Mouse (Mus musculus) forebrain, embryonic 13.5 days (tissue): ENCODE measurements at regions not wholly inside any gene's neighbourhood (a gene's known extent, or its start where the extent isn't known, plus 50 kb on each side); places are given as distances from the start of the nearest gene placed in this dataset.
"Not testable (repeated sequence)": the region's sequence is repeated elsewhere in the genome, so short reads cannot be mapped to it uniquely, and the experiment has no call there.

ENCODE experiments used
- ATAC-seq: fragments of 200-750 bp; cut with Nextera tagmentation; 2 replicates; pipeline ENCODE4 v1.8.0; 2017
- H3K27ac ChIP-seq: fragments of 300-500 bp; sonication (generic); 2 replicates; pipeline ENCODE4 v1.5.1; 2015; ENCODE audit warnings: inconsistent platforms, mild to moderate bottlenecking, moderate library complexity
- H3K27me3 ChIP-seq: fragments of 300-500 bp; sonication (generic); 2 replicates; pipeline ENCODE4 v1.6.1; 2015; ENCODE audit warnings: mild to moderate bottlenecking, inconsistent platforms
- H3K36me3 ChIP-seq: fragments of 300-500 bp; sonication (generic); 2 replicates; pipeline ENCODE4 v1.6.1; 2015; ENCODE audit warnings: mild to moderate bottlenecking, inconsistent platforms; ENCODE audit not compliant: poor library complexity, severe bottlenecking
- H3K4me1 ChIP-seq: fragments of 300-500 bp; sonication (generic); 2 replicates; pipeline ENCODE4 v1.6.1; 2015; ENCODE audit warnings: inconsistent platforms
- H3K4me2 ChIP-seq: fragments of 300-500 bp; sonication (generic); 2 replicates; pipeline ENCODE4 v1.6.1; 2015; ENCODE audit warnings: inconsistent platforms, mild to moderate bottlenecking, moderate library complexity
- H3K4me3 ChIP-seq: fragments of 300-500 bp; sonication (generic); 2 replicates; pipeline ENCODE4 v1.5.1; 2015; ENCODE audit warnings: mild to moderate bottlenecking, inconsistent platforms
- H3K9ac ChIP-seq: fragments of 300-500 bp; sonication (generic); 2 replicates; pipeline ENCODE4 v1.6.1; 2015; ENCODE audit warnings: mild to moderate bottlenecking, inconsistent platforms
- H3K9me3 ChIP-seq: fragments of 300-500 bp; sonication (generic); replicated peaks from 2 replicates; pipeline ENCODE4 v1.6.1; 2016; ENCODE audit warnings: inconsistent platforms
- WGBS: fragments of 180-500 bp; shearing (Covaris S2); methylation state at CpG from one replicate; pipeline ENCODE4 v1.1.7; 2015; 5-methylcytosine and 5-hydroxymethylcytosine counted together

- Histone ChIP-seq H3K9ac (no peak overlapping the region), H3K9me3 (no peaks in the 10 kb centered on the region), H3K36me3 (no peaks in the 10 kb centered on the region), H3K4me1 (no peaks in the 10 kb centered on the region), H3K4me3 (no peak overlapping the region), H3K27ac (no peak overlapping the region), H3K4me2 (no peak overlapping the region), H3K27me3 (no peaks in the 10 kb centered on the region)
- ATAC-seq, result no peak
- WGBS, result 89% methylated on average over 4 of the region's 4 CpGs
Observed at GRCm38 (mm10) chr2:10658317-10658716, 288.0 kb downstream of the Sfmbt2 start.

- whole genome bisulfite sequencing, result 14% methylated on average over 1 of the region's 1 CpGs
- H3K27ac ChIP-seq, H3K27me3 ChIP-seq, H3K9ac ChIP-seq, H3K36me3 ChIP-seq, ATAC-seq, H3K4me2 ChIP-seq, H3K9me3 ChIP-seq, H3K4me3 ChIP-seq: not testable (repeated sequence)
- H3K4me1 ChIP-seq, result peaks cover 13% of the 10 kb centered on the region
Observed at GRCm38 (mm10) chr2:10667915-10668314, 297.6 kb downstream of the Sfmbt2 start.

GRCm38 (mm10) chr2:10670423-10671298 lies 300.4 kb downstream of the Sfmbt2 start:
- peak; percentile 73 for ATAC-seq
- 23% methylated on average over 7 of the region's 7 CpGs for WGBS
- H3K4me2 ChIP-seq, result 0 out of 2 replicates have a peak overlapping the region, but pooled peaks have one; percentile 12

GRCm38 (mm10) chr2:10671299-10671632 lies 301.0 kb downstream of the Sfmbt2 start:
- no peak overlapping the region for H3K9ac ChIP-seq

More at GRCm38 (mm10) chr2:10670423-10671298, 300.4 kb downstream of the Sfmbt2 start:
- Histone ChIP-seq H3K9me3 (no peaks in the 10 kb centered on the region), H3K27me3 (no peaks in the 10 kb centered on the region), H3K36me3 (no peaks in the 10 kb centered on the region), H3K4me3 (no peak overlapping the region), H3K27ac (no peak overlapping the region), H3K4me1 (peaks cover 13% of the 10 kb centered on the region), H3K9ac (no peak overlapping the region)

GRCm38 (mm10) chr2:10672196-10672595 lies 301.9 kb downstream of the Sfmbt2 start:
- Histone ChIP-seq H3K4me1 (peaks cover 13% of the 10 kb centered on the region), H3K27ac (no peak overlapping the region), H3K9ac (no peak overlapping the region), H3K9me3 (no peaks in the 10 kb centered on the region), H3K36me3 (no peaks in the 10 kb centered on the region), H3K4me3 (no peak overlapping the region), H3K27me3 (no peaks in the 10 kb centered on the region), H3K4me2 (no peak overlapping the region)
- 78% methylated on average over 4 of the region's 4 CpGs for WGBS
- ATAC-seq, result no peak

More at GRCm38 (mm10) chr2:10671299-10671632, 301.0 kb downstream of the Sfmbt2 start:
- peak; percentile 74 for ATAC-seq
- no peaks in the 10 kb centered on the region for H3K36me3 ChIP-seq
- no peaks in the 10 kb centered on the region for H3K27me3 ChIP-seq
- H3K4me2 ChIP-seq, result 0 out of 2 replicates have a peak overlapping the region, but pooled peaks have one; percentile 12
- WGBS, result 58% methylated on average over 2 of the region's 2 CpGs
- peaks cover 13% of the 10 kb centered on the region for H3K4me1 ChIP-seq
- no peaks in the 10 kb centered on the region for H3K9me3 ChIP-seq
- H3K27ac ChIP-seq, result no peak overlapping the region
- H3K4me3 ChIP-seq, result no peak overlapping the region

GRCm38 (mm10) chr2:10674738-10675349 lies 304.5 kb downstream of the Sfmbt2 start:
- no peak overlapping the region for H3K27ac ChIP-seq
- peaks cover 13% of the 10 kb centered on the region for H3K4me1 ChIP-seq
- no peak overlapping the region for H3K9ac ChIP-seq
- H3K4me2 ChIP-seq, result no peak overlapping the region
- 63% methylated on average over 6 of the region's 6 CpGs for WGBS
- no peak for ATAC-seq
- no peak overlapping the region for H3K4me3 ChIP-seq
- no peaks in the 10 kb centered on the region for H3K9me3 ChIP-seq
- H3K27me3 ChIP-seq, result no peaks in the 10 kb centered on the region
- H3K36me3 ChIP-seq, result no peaks in the 10 kb centered on the region

GRCm38 (mm10) chr2:10701459-10701858 lies 331.1 kb downstream of the Sfmbt2 start:
- WGBS, result 46% methylated on average over 10 of the region's 10 CpGs

GRCm38 (mm10) chr2:10718366-10718765 lies 348.1 kb downstream of the Sfmbt2 start:
- no peak for ATAC-seq
- Histone ChIP-seq H3K9me3 (no peaks in the 10 kb centered on the region), H3K9ac (no peak overlapping the region), H3K27me3 (no peaks in the 10 kb centered on the region), H3K36me3 (no peaks in the 10 kb centered on the region), H3K27ac (no peak overlapping the region), H3K4me2 (no peak overlapping the region), H3K4me3 (no peak overlapping the region), H3K4me1 (no peaks in the 10 kb centered on the region)
- WGBS, result 83% methylated on average over 5 of the region's 5 CpGs

More at GRCm38 (mm10) chr2:10701459-10701858, 331.1 kb downstream of the Sfmbt2 start:
- Histone ChIP-seq H3K9ac (no peak overlapping the region), H3K27me3 (no peaks in the 10 kb centered on the region), H3K9me3 (no peaks in the 10 kb centered on the region), H3K4me1 (no peaks in the 10 kb centered on the region), H3K4me3 (no peak overlapping the region), H3K4me2 (no peak overlapping the region), H3K36me3 (no peaks in the 10 kb centered on the region), H3K27ac (no peak overlapping the region)
- ATAC-seq, result no peak

- H3K4me3 ChIP-seq, H3K4me2 ChIP-seq, H3K27ac ChIP-seq, H3K36me3 ChIP-seq, H3K9me3 ChIP-seq, ATAC-seq, H3K4me1 ChIP-seq, H3K9ac ChIP-seq: not testable (repeated sequence)
- WGBS, result 96% methylated on average over 5 of the region's 5 CpGs
- H3K27me3 ChIP-seq, result peaks cover 32% of the 10 kb centered on the region
Observed at GRCm38 (mm10) chr2:10734337-10734736, 364.0 kb downstream of the Sfmbt2 start.

- peak; percentile 90 for ATAC-seq
- Histone ChIP-seq H3K27ac (no peak overlapping the region), H3K4me3 (peak overlapping the region; percentile 28), H3K4me1 (peaks cover 10% of the 10 kb centered on the region), H3K9me3 (no peaks in the 10 kb centered on the region), H3K9ac (no peak overlapping the region), H3K4me2 (peak overlapping the region; percentile 55), H3K36me3 (no peaks in the 10 kb centered on the region), H3K27me3 (peaks cover 44% of the 10 kb centered on the region)
- WGBS, result 4% methylated on average over 13 of the region's 13 CpGs
Observed at GRCm38 (mm10) chr2:10736696-10737457, 366.6 kb downstream of the Sfmbt2 start.

- Histone ChIP-seq H3K4me2 (peak overlapping the region; percentile 55), H3K27me3 (peaks cover 40% of the 10 kb centered on the region), H3K4me3 (peak overlapping the region; percentile 28), H3K4me1 (peaks cover 10% of the 10 kb centered on the region), H3K9me3 (no peaks in the 10 kb centered on the region), H3K36me3 (no peaks in the 10 kb centered on the region), H3K27ac (no peak overlapping the region), H3K9ac (no peak overlapping the region)
- WGBS, result 14% methylated on average over 9 of the region's 9 CpGs
- peak; percentile 98 for ATAC-seq
Observed at GRCm38 (mm10) chr2:10737458-10737775, 367.1 kb downstream of the Sfmbt2 start.

- no peak for ATAC-seq
- WGBS, result 93% methylated on average over 7 of the region's 7 CpGs
- H3K9ac ChIP-seq, result no peak overlapping the region
Observed at GRCm38 (mm10) chr2:10745127-10745526, 374.8 kb downstream of the Sfmbt2 start.

More at GRCm38 (mm10) chr2:10745127-10745526, 374.8 kb downstream of the Sfmbt2 start:
- Histone ChIP-seq H3K4me3 (no peak overlapping the region), H3K27me3 (peaks cover 10% of the 10 kb centered on the region), H3K36me3 (no peaks in the 10 kb centered on the region), H3K4me1 (no peaks in the 10 kb centered on the region), H3K4me2 (no peak overlapping the region), H3K27ac (no peak overlapping the region), H3K9me3 (no peaks in the 10 kb centered on the region)
